Mouse (Mus musculus): Measurements from ENCODE around the gene Rnasel.

The Rnasel gene

DNA sequence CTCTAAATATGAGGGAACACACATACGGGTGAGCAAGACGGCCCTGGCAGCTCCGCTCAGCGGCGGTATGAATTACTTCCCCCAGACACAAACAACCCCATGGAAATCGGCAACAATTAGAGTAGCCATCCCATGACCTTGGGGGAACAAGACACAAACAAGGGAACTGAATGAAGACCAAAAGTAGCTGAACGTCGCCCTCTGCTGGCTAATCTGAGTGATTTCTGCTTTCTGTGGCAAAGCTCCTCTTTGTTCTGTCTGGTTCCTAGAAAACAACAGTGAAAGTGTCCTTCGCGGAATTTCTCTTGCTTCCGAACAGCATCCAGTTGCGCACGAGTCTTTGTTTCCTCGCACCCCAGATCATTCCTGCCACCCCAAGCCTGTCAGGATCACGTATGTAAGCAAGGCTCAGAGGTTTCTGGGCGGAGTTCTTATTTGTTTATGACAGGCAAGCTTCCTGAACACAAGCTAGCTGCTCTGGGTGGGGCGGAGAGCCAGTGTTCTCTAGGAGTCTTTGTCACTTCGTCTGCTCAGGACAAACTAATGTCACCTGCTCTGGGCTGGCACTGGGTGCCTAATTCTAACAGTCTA lies at the start of gene Rnasel:
Gene Rnasel (plus strand): TSS at position 216 of the 591 bp plus-strand sequence.
- peak; percentile 64 to 68 for DNase-seq

- peak; percentile 18 to 24 for DNase-seq
Measured at GRCm38 (mm10) chr1:153700448-153701063, 48.7 kb upstream of the Rnasel start.

DNA sequence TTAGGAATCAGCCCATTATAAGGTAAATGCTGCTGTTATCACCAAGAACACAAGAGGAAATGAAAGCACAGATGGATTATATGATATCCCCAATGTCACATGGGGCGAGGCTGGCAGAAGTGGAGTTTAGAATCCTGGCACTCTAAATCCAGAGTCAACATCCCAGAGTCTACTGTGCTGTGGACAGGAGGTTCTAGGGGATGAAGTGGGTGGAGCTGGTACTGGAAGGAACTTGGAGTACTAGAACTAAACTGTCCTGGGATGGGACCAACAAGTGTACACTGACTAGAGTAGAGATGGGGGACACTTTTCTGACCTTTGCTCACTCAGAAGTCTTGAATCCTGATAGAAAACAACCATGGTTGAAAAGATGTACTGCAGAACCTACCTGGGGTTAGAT lies 47.8 kb upstream of the Rnasel start:
- no peak for DNase-seq

- DNase-seq: no peak
Measured at GRCm38 (mm10) chr1:153702166-153702852, 46.9 kb upstream of the Rnasel start.

DNA sequence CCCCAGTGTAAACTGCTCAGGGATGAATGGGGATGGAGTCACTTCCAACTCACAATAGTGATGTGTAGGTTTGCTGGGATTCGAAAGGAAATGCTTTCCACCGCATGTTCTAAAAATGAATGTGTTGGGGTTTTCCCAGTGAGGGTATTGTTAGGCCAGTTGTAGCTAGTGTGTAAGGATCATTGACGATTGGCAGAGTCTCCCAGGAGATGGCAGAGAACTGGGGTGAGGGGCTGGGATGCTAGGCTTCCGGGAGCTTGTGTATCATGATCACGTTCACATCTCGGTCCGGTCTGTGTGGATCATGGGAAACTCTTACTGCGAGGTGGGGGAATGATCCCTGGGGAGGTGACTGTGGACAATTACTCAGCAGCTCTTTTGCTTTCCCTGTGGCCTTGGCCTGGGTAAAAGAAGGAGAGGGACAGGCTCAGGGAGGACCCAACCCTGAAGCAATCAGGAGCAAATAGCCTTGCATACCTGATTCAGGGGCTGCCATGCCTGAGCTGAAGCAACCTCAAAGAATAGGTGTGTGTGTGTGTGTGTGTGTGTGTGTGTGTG lies 46.3 kb upstream of the Rnasel start:
- DNase-seq: no peak

- peak in 1 of 2 experiments; percentile 17 for DNase-seq
Measured at GRCm38 (mm10) chr1:153703445-153703991, 45.7 kb upstream of the Rnasel start.

DNA sequence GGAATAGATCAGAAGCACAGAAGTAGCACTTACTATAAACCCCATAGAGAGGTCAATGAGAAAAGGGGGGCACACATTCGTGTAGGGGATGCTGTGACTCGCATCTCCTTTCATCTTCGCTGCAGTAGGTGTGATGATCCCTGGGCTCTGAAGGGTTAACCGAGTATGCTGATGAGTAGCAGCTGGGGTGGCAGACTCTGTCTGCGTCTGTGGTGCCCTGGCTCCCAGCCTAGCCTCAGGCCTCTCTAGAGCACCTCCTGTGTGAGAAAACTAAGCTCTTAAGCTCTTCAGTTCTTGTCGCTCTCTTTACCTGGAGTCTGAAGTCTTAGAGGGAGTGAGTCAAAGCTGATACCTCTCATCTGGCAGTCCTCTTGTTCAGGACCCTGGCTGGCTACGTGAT lies 45.1 kb upstream of the Rnasel start:
- DNase-seq: no peak

GRCm38 (mm10) chr1:153704996-153705395 lies 44.2 kb upstream of the Rnasel start:
- DNase-seq: no peak

GRCm38 (mm10) chr1:153708626-153709025 lies 40.6 kb upstream of the Rnasel start:
- DNase-seq: no peak

DNA sequence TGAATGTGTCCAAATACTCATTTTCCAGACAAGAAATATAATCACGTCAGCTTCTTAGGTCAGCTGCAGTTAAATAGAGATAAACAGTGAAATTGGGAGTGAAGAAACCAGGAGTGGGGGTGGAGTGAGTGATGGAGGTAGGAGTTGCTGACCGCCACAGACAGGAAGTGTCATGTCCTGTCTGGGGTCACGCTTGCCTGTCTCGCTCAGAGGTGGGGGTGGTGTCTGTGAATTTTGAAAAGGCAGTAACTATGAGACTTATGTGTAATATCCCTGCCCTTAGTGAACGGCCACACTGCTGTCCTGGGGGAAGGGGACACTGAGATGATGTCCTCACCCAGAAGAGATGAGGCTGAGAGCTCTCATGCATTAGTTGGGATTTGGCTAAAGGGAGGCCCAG lies 39.8 kb upstream of the Rnasel start:
- DNase-seq: no peak

GRCm38 (mm10) chr1:153711544-153712262 lies 37.5 kb upstream of the Rnasel start:
- DNase-seq: no peak

GRCm38 (mm10) chr1:153712633-153713032 lies 36.6 kb upstream of the Rnasel start:
- DNase-seq: no peak

DNA sequence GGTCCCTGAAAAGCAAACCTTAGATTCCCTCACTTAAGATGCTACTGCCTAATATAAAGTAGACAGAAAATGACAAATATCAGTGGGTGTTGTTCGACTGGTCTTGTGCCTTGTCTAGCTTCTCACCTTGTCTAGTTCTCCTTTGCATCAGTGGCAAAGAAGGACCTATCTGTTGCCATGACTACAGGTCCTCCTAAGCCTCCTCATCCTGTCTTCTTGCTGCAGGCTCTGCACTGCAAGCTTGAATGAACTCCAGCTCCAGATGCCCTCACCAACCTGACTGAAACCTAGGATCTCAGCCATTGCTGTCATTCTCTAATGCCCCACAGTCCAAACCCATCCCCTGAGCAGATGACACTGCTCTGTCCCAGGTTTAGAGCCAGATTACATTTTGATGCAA lies 31.2 kb upstream of the Rnasel start:
- DNase-seq: no peak

- no peak for DNase-seq
Measured at GRCm38 (mm10) chr1:153720935-153721334, 28.3 kb upstream of the Rnasel start.

DNA sequence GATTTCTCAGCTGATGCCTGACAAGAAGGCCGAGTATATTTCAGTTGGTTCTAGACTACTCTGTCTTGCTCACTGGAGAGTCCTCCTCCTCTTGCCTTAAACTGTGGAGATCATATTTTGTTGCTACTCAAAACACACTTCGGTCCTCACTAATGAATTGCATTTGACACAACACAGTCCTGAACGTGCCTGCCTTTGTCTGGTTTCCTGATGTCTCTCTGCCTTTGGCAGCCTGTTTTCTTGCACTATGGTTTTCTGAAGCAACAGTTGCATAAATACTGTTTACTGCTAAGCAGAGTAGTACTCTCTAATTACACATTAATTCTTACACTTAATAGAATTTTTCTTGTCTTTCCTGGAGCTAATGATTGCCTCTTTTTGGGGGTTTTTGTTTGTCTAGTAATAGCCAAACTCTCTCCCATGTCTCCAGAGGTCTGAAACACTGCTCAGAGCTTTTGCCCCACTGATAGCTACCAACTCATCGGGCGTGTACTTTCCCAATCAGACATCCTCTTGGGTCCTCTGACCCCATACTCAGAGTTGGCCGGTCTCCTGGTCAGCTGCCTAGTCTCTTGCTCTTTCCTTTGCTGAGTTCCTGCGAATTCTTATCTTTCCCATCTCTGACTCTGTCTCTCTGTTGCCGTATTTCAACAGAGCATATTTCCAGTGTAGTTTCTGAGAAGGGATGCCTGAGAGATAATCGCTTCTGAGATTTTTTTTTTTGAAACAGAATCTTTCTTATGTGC lies 27.5 kb upstream of the Rnasel start:
- no peak for DNase-seq

GRCm38 (mm10) chr1:153723426-153723825 lies 25.8 kb upstream of the Rnasel start:
- peak in 1 of 2 experiments; percentile 61 for DNase-seq

DNA sequence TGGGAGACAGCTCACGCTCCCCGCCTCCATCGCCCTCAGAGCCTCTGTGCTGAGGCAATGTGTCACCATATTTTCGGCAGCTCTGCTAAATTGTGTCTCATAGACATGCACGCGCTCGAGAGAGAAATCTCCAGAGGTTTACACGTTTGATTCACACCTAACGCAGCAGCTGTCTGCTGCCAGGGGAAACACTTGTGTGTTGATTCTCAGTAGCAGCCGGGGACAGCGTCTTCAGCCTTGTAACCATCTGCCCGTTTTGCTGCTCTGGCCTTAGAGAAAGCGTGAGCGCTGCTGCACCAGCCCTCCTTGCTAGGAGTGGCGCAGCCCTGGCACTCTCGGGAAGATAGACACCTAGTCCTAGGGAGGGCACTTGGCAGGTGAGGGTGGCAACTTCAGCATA lies 22.6 kb upstream of the Rnasel start:
- no peak for DNase-seq

GRCm38 (mm10) chr1:153729806-153730205 lies 19.4 kb upstream of the Rnasel start:
- DNase-seq: peak; percentile 40 to 70

DNA sequence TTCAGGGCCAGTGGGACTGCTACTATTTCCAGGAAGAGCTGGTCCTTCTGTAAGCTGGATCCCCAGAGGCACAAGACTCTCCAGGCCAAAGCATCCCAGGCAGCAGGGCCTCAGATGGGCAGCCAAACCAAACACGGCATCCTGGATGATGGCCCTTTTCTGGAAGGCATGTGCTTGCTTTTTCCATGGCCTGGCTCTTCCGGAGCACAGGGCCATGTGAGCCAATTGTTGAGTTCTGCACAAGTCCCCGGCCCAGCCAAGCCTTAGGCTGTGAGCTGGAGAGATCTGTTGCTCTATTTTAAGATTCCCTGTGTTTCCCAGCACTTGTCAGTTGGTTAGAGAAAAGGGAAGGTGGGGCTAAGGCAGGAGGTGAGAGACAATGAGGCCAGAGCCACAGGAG lies 18.6 kb upstream of the Rnasel start:
- no peak for DNase-seq

DNA sequence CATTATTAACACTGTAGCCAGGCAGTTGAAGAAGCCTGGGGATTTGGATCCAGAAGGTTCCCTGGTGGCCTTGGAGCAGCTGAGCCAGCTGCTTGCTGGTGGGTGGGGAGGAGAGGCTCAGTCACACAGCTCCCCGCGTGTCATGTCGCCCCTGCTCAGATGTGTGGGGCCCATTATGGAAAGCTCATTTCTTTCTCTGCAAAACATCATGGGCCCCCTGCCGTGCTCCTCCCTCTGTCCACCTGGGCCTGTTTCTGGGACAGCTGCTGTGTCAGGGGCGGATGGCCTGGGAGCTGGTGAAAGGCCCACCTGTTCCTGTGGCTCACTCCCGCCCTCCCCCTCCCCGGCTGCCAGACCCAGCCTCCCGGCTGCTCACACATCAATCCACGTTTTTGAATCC lies 16.0 kb upstream of the Rnasel start:
- DNase-seq: peak in 1 of 2 experiments; percentile 73

GRCm38 (mm10) chr1:153734866-153735265 lies 14.4 kb upstream of the Rnasel start:
- peak in 1 of 2 experiments; percentile 50 for DNase-seq

GRCm38 (mm10) chr1:153736096-153736495 lies 13.1 kb upstream of the Rnasel start:
- DNase-seq: no peak

All from thymus, postnatal 36 days (tissue).